Mouse (Mus musculus): Measurements from ENCODE around the gene Dctn5.
A peak's percentile ranks its signal among the peaks of the same experiment; 100 is the strongest.

Gene Dctn5

GRCm38 (mm10) chr7:122160037-122160436 is 27.2 kb downstream of the Dctn5 start:
- DNase-seq (ENCODE audit: low spot score in 2 of 2), result no peak

GRCm38 (mm10) chr7:122163766-122164165 is 30.9 kb downstream of the Dctn5 start:
- no peak for DNase-seq (ENCODE audit: low spot score in 2 of 2)

- DNase-seq (ENCODE audit: low spot score in 2 of 2), result no peak
These were observed 34.4 kb downstream of the Dctn5 start for GRCm38 (mm10) chr7:122167203-122167602.

- no peak for DNase-seq (ENCODE audit: low spot score in 2 of 2)
These were observed 37.9 kb downstream of the Dctn5 start for GRCm38 (mm10) chr7:122170705-122171104.

- no peak for DNase-seq (ENCODE audit: low spot score in 2 of 2)
These were observed 38.8 kb downstream of the Dctn5 start for GRCm38 (mm10) chr7:122171613-122172012.

- no peak for DNase-seq (ENCODE audit: low spot score in 2 of 2)
These were observed 47.9 kb downstream of the Dctn5 start for GRCm38 (mm10) chr7:122180720-122181119.

- no peak for DNase-seq (ENCODE audit: low spot score in 2 of 2)
These were observed 51.7 kb downstream of the Dctn5 start for GRCm38 (mm10) chr7:122184569-122184968.

GRCm38 (mm10) chr7:122186043-122186442 is 53.2 kb downstream of the Dctn5 start, which contains the start of gene Ern2:
Gene Ern2, minus strand, starts transcription at chr7:122186207.
- no peak for DNase-seq (ENCODE audit: low spot score in 2 of 2)

GRCm38 (mm10) chr7:122189484-122189883 is 56.6 kb downstream of the Dctn5 start:
- DNase-seq (ENCODE audit: low spot score in 2 of 2), result no peak

GRCm38 (mm10) chr7:122191097-122191496 is 58.3 kb downstream of the Dctn5 start:
- DNase-seq (ENCODE audit: low spot score in 2 of 2), result no peak

- DNase-seq (ENCODE audit: low spot score in 2 of 2), result no peak
These were observed 61.1 kb downstream of the Dctn5 start for GRCm38 (mm10) chr7:122193919-122194318.

GRCm38 (mm10) chr7:122196771-122197170 is 63.9 kb downstream of the Dctn5 start:
- no peak for DNase-seq (ENCODE audit: low spot score in 2 of 2)

- peak; percentile 14 to 44 for DNase-seq (ENCODE audit: low spot score in 2 of 2)
These were observed 64.5 kb downstream of the Dctn5 start for GRCm38 (mm10) chr7:122197306-122197705.

Measured in frontal cortex, postnatal 25 days (tissue).